Mouse (Mus musculus): ENCODE results near the gene Dzip1l. TPM values are rescaled to one million over a fixed set of nuclear protein-coding genes. Genes with fewer than 3 reads are reported as not detected.
A peak's percentile ranks its signal among the peaks of the same experiment; 100 is the strongest.
"Not testable (repeated sequence)": the region's sequence is repeated elsewhere in the genome, so short reads cannot be mapped to it uniquely, and the experiment has no call there.

Gene Dzip1l
- 11.7 and 13.4 TPM in 2 replicates for polyA plus RNA-seq (2015; fragmentation: Nextera tagmentation; extraction: Ambion mirVana)

GRCm38 (mm10) chr9:99629281-99630011 is at the start of gene Dzip1l:
Dzip1l (plus strand) TSS chr9:99629496.
- H3K27ac ChIP-seq = peak within 1 kb of the TSS; percentile 92
- H3K4me3 ChIP-seq (replicated peaks) = peak within 1 kb of the TSS; percentile 59
- peak within 1 kb of the TSS; percentile 88 for H3K4me2 ChIP-seq (replicated peaks)
- no peaks in the 10 kb centered on the region for H3K27me3 ChIP-seq (replicated peaks)
- ATAC-seq = peak; percentile 93
- WGBS = 2% methylated on average over 44 of the region's 44 CpGs
- H3K9ac ChIP-seq = peak within 1 kb of the TSS; percentile 66
- peaks cover 11% of the 10 kb centered on the region; the same call in 1 of the 2 replicates for H3K4me1 ChIP-seq (replicated peaks)
- H3K36me3 ChIP-seq = no peaks in the 10 kb centered on the region
- no peaks in the 10 kb centered on the region for H3K9me3 ChIP-seq

DNA sequence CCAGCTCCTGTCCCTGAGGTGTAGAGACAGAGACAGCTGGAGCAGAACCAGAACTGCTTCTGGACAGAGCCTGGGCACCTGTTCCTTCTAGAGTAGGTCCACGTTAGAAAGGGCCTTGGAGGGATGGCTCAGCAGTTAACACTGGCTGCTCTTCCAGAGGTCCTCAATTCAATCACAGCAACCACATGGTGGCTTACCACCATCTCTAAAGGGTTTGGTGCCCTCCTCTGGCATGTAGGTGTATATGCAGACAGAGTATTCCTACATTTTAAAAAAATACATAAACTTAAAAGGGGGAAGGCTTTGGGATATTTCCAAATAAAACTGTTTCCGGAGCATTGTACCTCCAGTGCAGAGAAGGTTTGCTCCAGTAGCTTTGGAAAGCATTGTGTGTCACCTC is 48.6 kb upstream of the Dzip1l start:
- Histone ChIP-seq H3K4me1 (replicated peaks) (0 out of 2 replicates have a peak, but pooled peaks cover 3% of the 10 kb centered on the region), H3K9ac (no peak overlapping the region), H3K27ac (no peak overlapping the region), H3K4me2 (replicated peaks) (no peak overlapping the region), H3K4me3 (replicated peaks) (no peak overlapping the region), H3K36me3 (peaks cover 21% of the 10 kb centered on the region), H3K27me3 (replicated peaks) (no peaks in the 10 kb centered on the region), H3K9me3 (no peaks in the 10 kb centered on the region)
- WGBS = 36% methylated on average over 2 of the region's 2 CpGs
- no peak for ATAC-seq

GRCm38 (mm10) chr9:99587505-99588202 is 41.6 kb upstream of the Dzip1l start:
- H3K36me3 ChIP-seq = peaks cover 6% of the 10 kb centered on the region; the same call in 1 of the 2 replicates
- H3K9me3 ChIP-seq = no peaks in the 10 kb centered on the region
- H3K9ac ChIP-seq = no peak overlapping the region
- H3K4me2 ChIP-seq (replicated peaks) = no peak overlapping the region
- H3K4me3 ChIP-seq (replicated peaks) = no peak overlapping the region
- WGBS = 27% methylated on average over 8 of the region's 8 CpGs
- no peaks in the 10 kb centered on the region for H3K4me1 ChIP-seq (replicated peaks)
- H3K27me3 ChIP-seq (replicated peaks) = no peaks in the 10 kb centered on the region
- no peak overlapping the region for H3K27ac ChIP-seq
- no peak for ATAC-seq

GRCm38 (mm10) chr9:99591144-99591543 is 38.2 kb upstream of the Dzip1l start:
- H3K9me3 ChIP-seq = no peaks in the 10 kb centered on the region
- H3K27me3 ChIP-seq (replicated peaks) = no peaks in the 10 kb centered on the region
- no peaks in the 10 kb centered on the region for H3K4me1 ChIP-seq (replicated peaks)
- no peak overlapping the region for H3K9ac ChIP-seq
- H3K36me3 ChIP-seq = no peaks in the 10 kb centered on the region
- no peak overlapping the region for H3K27ac ChIP-seq
- no peak overlapping the region for H3K4me3 ChIP-seq (replicated peaks)
- no peak for ATAC-seq
- WGBS = 73% methylated on average over 8 of the region's 8 CpGs
- no peak overlapping the region for H3K4me2 ChIP-seq (replicated peaks)

DNA sequence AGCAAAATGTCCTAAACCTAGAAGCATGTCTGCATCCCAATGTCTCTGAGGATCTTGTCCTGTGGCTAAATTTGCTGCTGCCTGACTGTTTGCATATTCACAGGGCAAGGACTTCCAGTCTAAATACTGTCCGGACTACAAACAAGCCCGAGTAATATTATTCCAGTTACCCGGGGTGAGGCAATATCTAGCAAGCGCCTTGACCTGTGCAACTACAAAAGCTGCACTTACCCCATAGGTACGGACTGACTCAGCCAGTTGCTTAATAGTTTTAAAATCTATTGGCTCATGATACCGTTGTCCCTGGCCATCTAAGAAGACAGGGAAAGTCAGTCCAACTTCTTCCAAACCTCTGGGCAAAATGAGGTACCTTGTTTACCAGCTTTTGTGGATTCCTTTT is 30.2 kb upstream of the Dzip1l start:
- H3K9me3 ChIP-seq; H3K4me3 ChIP-seq (replicated peaks); H3K36me3 ChIP-seq; H3K4me1 ChIP-seq (replicated peaks); H3K9ac ChIP-seq; H3K27me3 ChIP-seq (replicated peaks); H3K27ac ChIP-seq; ATAC-seq; H3K4me2 ChIP-seq (replicated peaks): not testable (repeated sequence)
- 94% methylated on average over 6 of the region's 6 CpGs for WGBS

DNA sequence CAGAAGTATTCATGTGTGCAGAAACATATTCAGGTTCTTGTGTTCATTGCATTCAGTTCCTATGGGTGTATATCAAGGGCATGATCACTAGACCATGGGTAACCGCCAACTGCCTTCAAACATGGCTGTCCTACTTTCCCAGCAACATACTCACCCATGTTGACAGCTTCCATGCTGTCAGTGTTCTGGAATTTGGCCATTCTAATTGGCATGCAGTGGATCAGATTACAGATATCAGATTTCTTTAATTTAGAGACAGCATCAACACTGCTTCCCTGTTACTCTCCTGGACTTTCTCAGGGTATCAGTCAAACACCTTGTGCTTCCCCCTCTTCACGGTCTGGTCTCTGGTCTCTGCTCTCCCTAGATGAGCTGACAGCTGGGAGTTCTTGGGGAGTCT is 25.7 kb upstream of the Dzip1l start:
- Histone ChIP-seq H3K4me3 (replicated peaks) (no peak overlapping the region), H3K27me3 (replicated peaks) (no peaks in the 10 kb centered on the region), H3K4me1 (replicated peaks) (no peaks in the 10 kb centered on the region), H3K9me3 (no peaks in the 10 kb centered on the region), H3K27ac (no peak overlapping the region), H3K9ac (no peak overlapping the region), H3K4me2 (replicated peaks) (no peak overlapping the region), H3K36me3 (no peaks in the 10 kb centered on the region)
- ATAC-seq = no peak
- WGBS = 62% methylated on average over 2 of the region's 2 CpGs

DNA sequence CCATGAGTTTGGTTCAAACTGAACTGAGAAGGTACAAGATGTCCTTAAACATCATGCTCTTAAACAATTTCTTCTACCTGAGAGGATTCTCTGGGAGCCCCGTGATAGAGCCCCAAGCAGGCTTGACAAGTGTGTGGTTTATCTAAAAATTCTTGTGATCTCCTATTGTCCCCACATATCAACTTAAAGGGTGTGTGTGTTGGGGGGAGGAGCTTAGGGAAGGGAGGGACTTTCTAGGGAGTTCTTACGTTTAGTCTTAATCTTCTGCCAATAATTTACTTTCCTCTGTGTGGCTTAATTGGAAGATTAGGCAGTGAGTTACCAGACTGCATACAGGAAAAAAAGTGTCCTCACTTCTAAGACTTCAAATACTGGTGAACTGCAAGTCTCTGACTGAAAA is 17.1 kb upstream of the Dzip1l start, which contains the start of gene A4gnt:
TSS of gene A4gnt (plus strand) at position 301 of the 400 bp plus-strand sequence.
- Histone ChIP-seq H3K27ac (no peak within 1 kb of the TSS), H3K4me1 (replicated peaks) (no peaks in the 10 kb centered on the region), H3K9ac (no peak within 1 kb of the TSS), H3K36me3 (no peaks in the 10 kb centered on the region), H3K4me2 (replicated peaks) (no peak within 1 kb of the TSS), H3K27me3 (replicated peaks) (no peaks in the 10 kb centered on the region), H3K9me3 (no peaks in the 10 kb centered on the region), H3K4me3 (replicated peaks) (no peak within 1 kb of the TSS)
- ATAC-seq = no peak
- WGBS = 34% methylated on average over 2 of the region's 2 CpGs

- Histone ChIP-seq H3K4me1 (replicated peaks) (no peaks in the 10 kb centered on the region), H3K4me3 (replicated peaks) (no peak overlapping the region), H3K4me2 (replicated peaks) (no peak overlapping the region), H3K9me3 (no peaks in the 10 kb centered on the region), H3K27me3 (replicated peaks) (no peaks in the 10 kb centered on the region), H3K27ac (no peak overlapping the region), H3K36me3 (no peaks in the 10 kb centered on the region), H3K9ac (no peak overlapping the region)
- no peak for ATAC-seq
- 94% methylated on average over 8 of the region's 8 CpGs for WGBS
Measured at GRCm38 (mm10) chr9:99619688-99620087, 9.6 kb upstream of the Dzip1l start.

GRCm38 (mm10) chr9:99620196-99620595 is 9.1 kb upstream of the Dzip1l start:
- H3K27me3 ChIP-seq (replicated peaks) = no peaks in the 10 kb centered on the region
- no peak overlapping the region for H3K4me2 ChIP-seq (replicated peaks)
- H3K9me3 ChIP-seq = no peaks in the 10 kb centered on the region
- H3K27ac ChIP-seq = no peak overlapping the region
- no peak for ATAC-seq
- no peaks in the 10 kb centered on the region for H3K4me1 ChIP-seq (replicated peaks)
- no peak overlapping the region for H3K9ac ChIP-seq
- H3K4me3 ChIP-seq (replicated peaks) = no peak overlapping the region
- 86% methylated on average over 11 of the region's 11 CpGs for WGBS
- H3K36me3 ChIP-seq = no peaks in the 10 kb centered on the region

DNA sequence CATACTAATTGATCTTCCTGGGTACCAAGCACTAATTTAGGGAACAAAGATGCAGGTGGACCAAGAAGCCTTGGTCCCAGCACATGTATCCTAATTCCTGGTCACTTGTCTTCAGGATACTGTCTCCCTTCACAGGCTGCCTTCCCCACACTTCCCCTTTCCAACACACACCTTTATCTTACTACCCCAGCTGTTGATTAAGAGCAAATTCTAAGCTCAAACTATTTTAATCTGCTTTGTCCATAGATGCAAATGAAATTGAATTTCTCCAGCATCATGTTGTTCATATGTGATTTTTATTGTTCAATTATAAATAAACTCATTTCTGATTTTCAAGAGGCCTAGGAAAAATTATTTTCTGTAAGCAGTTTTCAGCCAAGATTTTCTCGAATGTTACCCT is 7.3 kb upstream of the Dzip1l start:
- WGBS = 81% methylated on average over 1 of the region's 1 CpGs
- ATAC-seq = no peak
- Histone ChIP-seq H3K27ac (no peak overlapping the region), H3K9ac (no peak overlapping the region), H3K4me3 (replicated peaks) (no peak overlapping the region), H3K36me3 (no peaks in the 10 kb centered on the region), H3K4me2 (replicated peaks) (no peak overlapping the region), H3K27me3 (replicated peaks) (no peaks in the 10 kb centered on the region), H3K4me1 (replicated peaks) (no peaks in the 10 kb centered on the region), H3K9me3 (no peaks in the 10 kb centered on the region)

DNA sequence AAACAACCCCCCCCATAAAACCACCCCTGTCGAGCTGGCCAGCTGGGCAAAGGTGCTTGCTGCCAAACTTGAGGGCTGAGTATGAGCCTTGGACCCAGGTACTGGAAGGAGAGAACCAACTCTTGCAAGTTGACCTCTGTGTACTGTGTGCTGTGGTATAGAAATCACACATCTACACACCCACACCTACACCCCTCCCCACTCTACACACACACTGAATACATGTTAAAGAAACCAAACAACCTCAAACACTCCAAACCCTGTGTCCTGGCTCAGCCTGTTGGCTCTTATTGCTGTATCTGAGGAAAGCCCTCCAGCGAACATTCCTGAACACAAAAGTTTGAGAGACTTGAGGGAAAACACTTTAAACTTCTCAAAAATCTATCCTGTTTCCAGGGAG is 6.3 kb upstream of the Dzip1l start:
- no peak overlapping the region for H3K9ac ChIP-seq
- H3K9me3 ChIP-seq = no peaks in the 10 kb centered on the region
- ATAC-seq = no peak
- no peaks in the 10 kb centered on the region for H3K36me3 ChIP-seq
- 43% methylated on average over 2 of the region's 2 CpGs for WGBS
- H3K4me2 ChIP-seq (replicated peaks) = no peak overlapping the region
- H3K4me3 ChIP-seq (replicated peaks) = no peak overlapping the region
- no peaks in the 10 kb centered on the region for H3K27me3 ChIP-seq (replicated peaks)
- H3K4me1 ChIP-seq (replicated peaks) = no peaks in the 10 kb centered on the region
- no peak overlapping the region for H3K27ac ChIP-seq

GRCm38 (mm10) chr9:99624117-99624516 is 5.2 kb upstream of the Dzip1l start:
- Histone ChIP-seq H3K4me2 (replicated peaks) (no peak overlapping the region), H3K36me3 (no peaks in the 10 kb centered on the region), H3K4me3 (replicated peaks) (no peak overlapping the region), H3K27ac (no peak overlapping the region), H3K27me3 (replicated peaks) (no peaks in the 10 kb centered on the region), H3K9me3 (no peaks in the 10 kb centered on the region), H3K4me1 (replicated peaks) (no peaks in the 10 kb centered on the region), H3K9ac (no peak overlapping the region)
- WGBS = 71% methylated on average over 6 of the region's 6 CpGs
- ATAC-seq = no peak
